Mouse (Mus musculus) brain, embryonic 14.5 days (tissue): ENCODE results near the gene Rtn4rl1.

Source experiments
- CTCF ChIP-seq: fragments of 200-500 bp; IDR thresholded peaks from 2 replicates; pipeline ENCODE4 v1.5.1; 2012; ENCODE audit warnings: inconsistent platforms, mild to moderate bottlenecking, moderate library complexity, borderline replicate concordance; ENCODE audit not compliant: insufficient read depth, insufficient read length; ENCODE audit errors: extremely low read depth
- POLR2A ChIP-seq: fragments of 200-500 bp; IDR thresholded peaks from 2 replicates; pipeline ENCODE4 v1.6.1; 2012; ENCODE audit warnings: mild to moderate bottlenecking, inconsistent platforms, borderline replicate concordance; ENCODE audit not compliant: poor library complexity, insufficient read depth, insufficient read length, severe bottlenecking; ENCODE audit errors: extremely low read depth

DNA sequence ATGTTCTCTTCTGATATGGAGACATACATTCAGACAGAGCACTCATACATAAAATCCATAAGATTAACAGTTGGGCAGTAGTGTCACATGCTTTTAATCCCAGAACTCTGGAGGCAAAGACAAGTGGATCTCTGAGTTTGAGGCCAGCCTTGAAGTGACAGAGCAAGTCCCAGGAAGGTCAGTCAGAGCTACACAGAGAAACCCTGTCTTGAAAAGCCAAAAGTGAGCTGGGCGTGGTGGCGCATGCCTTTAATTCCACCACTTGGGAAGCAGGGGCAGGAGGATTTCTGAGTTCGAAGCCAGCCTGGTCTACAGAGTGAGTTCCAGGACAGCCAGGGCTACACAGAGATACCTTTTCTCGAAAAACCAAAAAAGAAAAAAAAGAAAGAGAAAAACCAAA is 31.3 kb downstream of the Rtn4rl1 start:
- TF ChIP-seq CTCF = no peak
- no peak for TF ChIP-seq POLR2A
